Mouse (Mus musculus) cerebellum, adult 2 months (tissue): ENCODE measurements at regions not wholly inside any gene's neighbourhood (a gene's known extent, or its start where the extent isn't known, plus 50 kb on each side); places are given as distances from the start of the nearest gene placed in this dataset.

Experiments
- CTCF ChIP-seq: fragments of 200-500 bp; IDR thresholded peaks from 2 replicates; pipeline ENCODE4 v1.5.1; 2011; ENCODE audit warnings: low read depth, mild to moderate bottlenecking, control low read depth, low read length, moderate library complexity, borderline replicate concordance; ENCODE audit not compliant: insufficient read depth
- POLR2A ChIP-seq: fragments of 200-500 bp; IDR thresholded peaks from 2 replicates; pipeline ENCODE4 v1.6.1; 2011; ENCODE audit warnings: low read length, control low read depth, borderline replicate concordance; ENCODE audit not compliant: insufficient read depth

DNA sequence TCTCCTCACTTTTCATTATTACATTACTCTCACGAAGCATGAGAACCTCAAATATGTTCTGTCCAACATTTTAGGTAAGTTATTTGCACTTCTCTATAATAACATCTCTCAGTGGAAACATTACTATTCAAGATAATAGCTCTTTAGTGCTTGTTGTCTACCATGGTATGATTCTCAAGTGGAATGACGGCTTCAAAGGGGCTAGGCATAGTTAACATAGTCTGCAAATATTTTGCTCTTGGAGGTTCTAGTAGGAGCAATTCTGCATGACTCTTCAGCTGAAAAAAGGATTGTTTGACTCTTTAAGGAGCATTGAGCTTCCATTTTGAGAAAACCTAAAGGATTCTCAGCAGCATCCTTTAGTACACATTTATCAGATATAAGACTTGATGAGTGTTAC lies 182.5 kb upstream of the Tprg start:
- TF ChIP-seq CTCF, result no peak
- no peak for TF ChIP-seq POLR2A
